Mouse (Mus musculus): Measurements from ENCODE around the gene Nt5c3b. TPM values are rescaled to one million over a fixed set of nuclear protein-coding genes. Genes with fewer than 3 reads are reported as not detected.

Gene Nt5c3b
- polyA plus RNA-seq, 1 experiment from 2014 or later: 100 TPM

- ATAC-seq (ENCODE audit: low FRiP score, low TSS enrichment) (no peak), DNase-seq (no peak)
- no peak overlapping the region for H3K27ac ChIP-seq (replicated peaks; ENCODE audit: low read depth, low read length)
- no peak overlapping the region for H3K9ac ChIP-seq (replicated peaks; ENCODE audit: low read length)
- H3K4me1 ChIP-seq (ENCODE audit: control insufficient read depth, insufficient read depth, low read length): 0 out of 2 replicates have a peak, but pooled peaks cover 7% of the 10 kb centered on the region
- 92% methylated on average over 5 of the region's 5 CpGs for WGBS
- H3K36me3 ChIP-seq (ENCODE audit: control insufficient read depth, insufficient read depth, low read length): 0 out of 2 replicates have a peak, but pooled peaks cover 8% of the 10 kb centered on the region
- H3K4me3 ChIP-seq (replicated peaks; ENCODE audit: low read depth, low read length): no peak overlapping the region
- H3K4me2 ChIP-seq (ENCODE audit: low read length): no peak overlapping the region
- no peaks in the 10 kb centered on the region for H3K27me3 ChIP-seq (ENCODE audit: control insufficient read depth, insufficient read depth, low read length)
- H3K9me3 ChIP-seq (ENCODE audit: control insufficient read depth, low read length): no peaks in the 10 kb centered on the region
Measured at GRCm38 (mm10) chr11:100406995-100407705, 34.5 kb downstream of the Nt5c3b start.

- H3K27ac ChIP-seq (replicated peaks; ENCODE audit: low read depth, low read length): no peak overlapping the region
- no peak for DNase-seq
- no peak for ATAC-seq (ENCODE audit: low FRiP score, low TSS enrichment)
- H3K4me2 ChIP-seq (ENCODE audit: low read length): no peak overlapping the region
- H3K4me3 ChIP-seq (replicated peaks; ENCODE audit: low read depth, low read length): no peak overlapping the region
- H3K36me3 ChIP-seq (ENCODE audit: control insufficient read depth, insufficient read depth, low read length): 0 out of 2 replicates have a peak, but pooled peaks cover 8% of the 10 kb centered on the region
- no peaks in the 10 kb centered on the region for H3K27me3 ChIP-seq (ENCODE audit: control insufficient read depth, insufficient read depth, low read length)
- no peaks in the 10 kb centered on the region for H3K9me3 ChIP-seq (ENCODE audit: control insufficient read depth, low read length)
- no peak overlapping the region for H3K9ac ChIP-seq (replicated peaks; ENCODE audit: low read length)
- H3K4me1 ChIP-seq (ENCODE audit: control insufficient read depth, insufficient read depth, low read length): 0 out of 2 replicates have a peak, but pooled peaks cover 7% of the 10 kb centered on the region
- 82% methylated on average over 8 of the region's 8 CpGs for WGBS
Measured at GRCm38 (mm10) chr11:100406273-100406672, 35.3 kb downstream of the Nt5c3b start.

- H3K36me3 ChIP-seq (ENCODE audit: control insufficient read depth, insufficient read depth, low read length): 0 out of 2 replicates have a peak, but pooled peaks cover 5% of the 10 kb centered on the region
- ATAC-seq (ENCODE audit: low FRiP score, low TSS enrichment): no peak
- H3K9ac ChIP-seq (replicated peaks; ENCODE audit: low read length): no peak overlapping the region
- no peak overlapping the region for H3K4me2 ChIP-seq (ENCODE audit: low read length)
- H3K9me3 ChIP-seq (ENCODE audit: control insufficient read depth, low read length): no peaks in the 10 kb centered on the region
- H3K27me3 ChIP-seq (ENCODE audit: control insufficient read depth, insufficient read depth, low read length): no peaks in the 10 kb centered on the region
- no peak overlapping the region for H3K4me3 ChIP-seq (replicated peaks; ENCODE audit: low read depth, low read length)
- no peak overlapping the region for H3K27ac ChIP-seq (replicated peaks; ENCODE audit: low read depth, low read length)
- no peak for DNase-seq
- H3K4me1 ChIP-seq (ENCODE audit: control insufficient read depth, insufficient read depth, low read length): 0 out of 2 replicates have a peak, but pooled peaks cover 7% of the 10 kb centered on the region
- WGBS: 75% methylated on average over 3 of the region's 3 CpGs
Measured at GRCm38 (mm10) chr11:100404456-100405074, 37.0 kb downstream of the Nt5c3b start.

DNA sequence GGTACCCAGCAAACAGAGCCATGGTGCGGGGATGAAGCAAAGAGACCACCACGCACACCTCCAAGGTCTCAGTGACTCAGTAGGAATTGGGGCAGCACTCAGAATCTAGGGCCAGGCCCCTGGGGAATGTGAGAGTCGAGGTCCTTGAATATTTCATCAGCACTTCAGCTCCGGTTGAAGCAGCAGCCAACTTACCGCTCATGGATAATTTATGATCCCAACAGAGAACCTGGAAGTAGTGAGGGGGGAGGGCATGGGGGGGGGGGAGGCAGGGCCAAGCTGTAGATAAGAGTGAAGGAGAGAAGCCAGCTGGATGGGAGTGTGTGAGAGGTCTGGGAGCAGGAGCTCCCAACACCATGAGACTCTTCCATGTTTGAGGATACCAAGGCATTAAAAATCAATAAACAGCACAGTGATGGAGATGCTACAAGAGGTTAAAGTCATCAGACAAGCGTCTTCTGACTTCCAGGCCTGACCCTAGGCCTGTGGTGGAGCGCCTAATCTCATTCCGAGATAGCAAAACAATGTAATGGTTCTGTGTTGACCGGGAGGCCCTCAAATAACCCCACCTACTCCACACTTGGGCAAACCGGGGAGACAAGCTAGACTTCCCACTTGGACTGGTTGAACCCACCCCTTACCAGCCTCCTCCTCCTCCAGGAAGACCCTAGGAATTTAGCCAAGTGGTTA, 38.0 kb downstream of the Nt5c3b start:
- Histone ChIP-seq H3K4me2 (ENCODE audit: low read length) (no peak overlapping the region), H3K27me3 (ENCODE audit: control insufficient read depth, insufficient read depth, low read length) (no peaks in the 10 kb centered on the region), H3K9me3 (ENCODE audit: control insufficient read depth, low read length) (no peaks in the 10 kb centered on the region), H3K4me1 (ENCODE audit: control insufficient read depth, insufficient read depth, low read length) (0 out of 2 replicates have a peak, but pooled peaks cover 7% of the 10 kb centered on the region), H3K9ac (replicated peaks; ENCODE audit: low read length) (no peak overlapping the region), H3K27ac (replicated peaks; ENCODE audit: low read depth, low read length) (no peak overlapping the region), H3K4me3 (replicated peaks; ENCODE audit: low read depth, low read length) (no peak overlapping the region), H3K36me3 (ENCODE audit: control insufficient read depth, insufficient read depth, low read length) (0 out of 2 replicates have a peak, but pooled peaks cover 3% of the 10 kb centered on the region)
- WGBS: 69% methylated on average over 10 of the region's 10 CpGs
- DNase-seq (peak; percentile 61), ATAC-seq (ENCODE audit: low FRiP score, low TSS enrichment) (no peak)

GRCm38 (mm10) chr11:100402682-100403081, 38.9 kb downstream of the Nt5c3b start:
- DNase-seq (no peak), ATAC-seq (ENCODE audit: low FRiP score, low TSS enrichment) (no peak)
- 73% methylated on average over 2 of the region's 2 CpGs for WGBS
- H3K4me1 ChIP-seq (ENCODE audit: control insufficient read depth, insufficient read depth, low read length): 0 out of 2 replicates have a peak, but pooled peaks cover 7% of the 10 kb centered on the region
- H3K27me3 ChIP-seq (ENCODE audit: control insufficient read depth, insufficient read depth, low read length): no peaks in the 10 kb centered on the region
- H3K4me3 ChIP-seq (replicated peaks; ENCODE audit: low read depth, low read length): no peak overlapping the region
- H3K9ac ChIP-seq (replicated peaks; ENCODE audit: low read length): no peak overlapping the region
- H3K9me3 ChIP-seq (ENCODE audit: control insufficient read depth, low read length): no peaks in the 10 kb centered on the region
- no peak overlapping the region for H3K27ac ChIP-seq (replicated peaks; ENCODE audit: low read depth, low read length)
- H3K4me2 ChIP-seq (ENCODE audit: low read length): no peak overlapping the region
- no peaks in the 10 kb centered on the region for H3K36me3 ChIP-seq (ENCODE audit: control insufficient read depth, insufficient read depth, low read length)

DNA sequence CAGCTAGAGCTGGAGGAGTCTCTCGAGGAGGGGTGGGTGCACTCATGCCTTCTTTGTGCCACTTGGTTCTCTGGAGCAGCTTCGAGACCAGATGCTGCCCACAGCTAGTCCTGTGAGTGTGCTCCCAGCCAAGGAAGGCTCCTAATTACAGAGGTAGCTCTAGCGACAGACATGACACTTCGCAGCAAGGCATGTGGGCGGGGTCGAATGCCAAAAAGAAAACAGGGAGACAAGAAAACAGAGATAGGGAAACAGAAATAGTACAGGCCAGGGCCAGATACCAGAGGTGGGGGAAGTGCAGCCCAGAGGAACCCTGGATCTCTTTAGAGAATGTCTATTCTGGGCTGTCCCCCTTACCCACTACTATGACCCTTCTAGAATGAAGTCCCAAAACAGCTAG, 39.4 kb downstream of the Nt5c3b start:
- no peak for ATAC-seq (ENCODE audit: low FRiP score, low TSS enrichment)
- H3K9ac ChIP-seq (replicated peaks; ENCODE audit: low read length): no peak overlapping the region
- 48% methylated on average over 6 of the region's 6 CpGs for WGBS

GRCm38 (mm10) chr11:100400842-100401241, 40.8 kb downstream of the Nt5c3b start:
- no peak overlapping the region for H3K4me3 ChIP-seq (replicated peaks; ENCODE audit: low read depth, low read length)
- peaks cover 15% of the 10 kb centered on the region for H3K4me1 ChIP-seq (ENCODE audit: control insufficient read depth, insufficient read depth, low read length)
- no peak overlapping the region for H3K9ac ChIP-seq (replicated peaks; ENCODE audit: low read length)
- H3K27me3 ChIP-seq (ENCODE audit: control insufficient read depth, insufficient read depth, low read length): no peaks in the 10 kb centered on the region
- no peak overlapping the region for H3K27ac ChIP-seq (replicated peaks; ENCODE audit: low read depth, low read length)
- ATAC-seq (ENCODE audit: low FRiP score, low TSS enrichment) (no peak), DNase-seq (no peak)
- no peaks in the 10 kb centered on the region for H3K36me3 ChIP-seq (ENCODE audit: control insufficient read depth, insufficient read depth, low read length)
- no peaks in the 10 kb centered on the region for H3K9me3 ChIP-seq (ENCODE audit: control insufficient read depth, low read length)
- whole genome bisulfite sequencing: 83% methylated on average over 6 of the region's 6 CpGs
- H3K4me2 ChIP-seq (ENCODE audit: low read length): no peak overlapping the region

More for the DNA sequence above, 39.4 kb downstream of the Nt5c3b start:
- no peak for DNase-seq
- no peak overlapping the region for H3K4me3 ChIP-seq (replicated peaks; ENCODE audit: low read depth, low read length)
- H3K36me3 ChIP-seq (ENCODE audit: control insufficient read depth, insufficient read depth, low read length): no peaks in the 10 kb centered on the region
- H3K9me3 ChIP-seq (ENCODE audit: control insufficient read depth, low read length): no peaks in the 10 kb centered on the region
- no peaks in the 10 kb centered on the region for H3K27me3 ChIP-seq (ENCODE audit: control insufficient read depth, insufficient read depth, low read length)
- no peak overlapping the region for H3K4me2 ChIP-seq (ENCODE audit: low read length)
- no peak overlapping the region for H3K27ac ChIP-seq (replicated peaks; ENCODE audit: low read depth, low read length)
- 0 out of 2 replicates have a peak, but pooled peaks cover 7% of the 10 kb centered on the region for H3K4me1 ChIP-seq (ENCODE audit: control insufficient read depth, insufficient read depth, low read length)

DNA sequence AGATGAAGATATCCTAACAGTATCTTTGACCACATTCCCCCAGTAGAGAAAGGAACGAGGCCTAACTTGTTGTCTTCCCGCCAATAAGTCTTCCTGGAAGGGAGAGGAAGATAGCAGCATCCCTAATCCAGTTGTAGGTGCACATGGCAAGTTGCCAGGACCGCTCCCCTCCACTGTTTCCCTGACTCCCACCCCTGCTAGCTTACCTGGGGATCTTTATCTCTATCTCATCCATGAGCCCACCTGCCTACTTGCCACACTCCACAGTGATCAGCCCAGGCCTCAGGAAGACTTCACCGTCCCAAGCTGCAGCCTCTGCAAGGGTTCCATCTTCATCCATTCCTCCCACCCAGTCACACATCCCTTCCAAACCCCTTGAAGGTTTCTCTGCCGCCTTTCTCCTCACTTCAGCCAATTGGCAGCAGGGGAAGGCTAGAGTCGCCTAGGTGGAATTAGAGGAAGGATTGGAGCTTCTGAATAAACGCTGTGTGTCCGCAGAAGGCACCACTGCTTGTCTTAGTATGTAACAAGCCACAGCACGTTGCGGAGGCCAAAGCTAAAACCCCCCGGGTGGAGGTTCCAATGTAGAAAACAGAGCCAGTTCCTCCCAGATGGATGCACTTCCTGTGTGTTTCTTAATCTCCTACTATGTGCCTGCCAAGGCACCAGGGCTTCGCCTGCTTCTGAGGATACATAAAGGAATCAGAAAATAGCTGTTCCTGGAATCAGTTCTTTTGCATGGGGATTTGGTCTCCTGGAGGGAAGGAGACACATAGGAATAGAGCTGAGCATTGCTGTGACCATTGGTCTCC, 41.7 kb downstream of the Nt5c3b start:
- ATAC-seq (ENCODE audit: low FRiP score, low TSS enrichment): no peak

More for the DNA sequence above, 41.7 kb downstream of the Nt5c3b start:
- WGBS: 79% methylated on average over 12 of the region's 12 CpGs
- Histone ChIP-seq H3K27ac (replicated peaks; ENCODE audit: low read depth, low read length) (no peak overlapping the region), H3K27me3 (ENCODE audit: control insufficient read depth, insufficient read depth, low read length) (no peaks in the 10 kb centered on the region), H3K9me3 (ENCODE audit: control insufficient read depth, low read length) (no peaks in the 10 kb centered on the region), H3K36me3 (ENCODE audit: control insufficient read depth, insufficient read depth, low read length) (no peaks in the 10 kb centered on the region), H3K4me1 (ENCODE audit: control insufficient read depth, insufficient read depth, low read length) (peaks cover 24% of the 10 kb centered on the region), H3K4me2 (ENCODE audit: low read length) (no peak overlapping the region), H3K9ac (replicated peaks; ENCODE audit: low read length) (no peak overlapping the region), H3K4me3 (replicated peaks; ENCODE audit: low read depth, low read length) (no peak overlapping the region)
- DNase-seq: no peak
